Mouse (Mus musculus): ENCODE data around the gene Tmem131l.

Gene Tmem131l

DNA sequence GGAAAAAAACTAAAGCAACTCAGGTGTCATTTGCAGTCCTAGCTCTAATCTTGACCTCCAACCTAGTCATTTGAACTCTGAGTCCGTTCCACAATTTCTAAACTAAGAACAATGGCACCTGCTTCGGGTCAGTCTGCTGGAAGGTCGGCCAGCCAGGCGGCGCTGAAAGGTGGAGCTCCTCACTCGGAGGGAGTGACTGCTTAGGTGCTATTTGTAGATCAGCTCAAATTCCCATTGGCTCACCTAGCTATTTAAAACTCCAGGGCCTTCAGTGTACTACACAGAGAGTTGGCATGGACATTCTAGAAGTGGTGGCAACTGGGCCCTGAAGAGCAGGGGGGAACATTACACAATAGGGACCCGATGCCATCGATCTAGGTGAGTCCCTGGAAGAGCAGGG, 86.1 kb downstream of the Tmem131l start:
- in situ Hi-C loops (cut with MboI; ENCODE audit: low pct_unique_long_range_greater_than_20kb in 1 of 2, low sequenced_read_pairs in 2 of 2, unreplicated experiment in 1 of 2): loop anchor here in 1 of 2 experiments (25.0 kb wide), 1 partner anchor 358 kb away; the partner anchor contains the start of gene Trim2

DNA sequence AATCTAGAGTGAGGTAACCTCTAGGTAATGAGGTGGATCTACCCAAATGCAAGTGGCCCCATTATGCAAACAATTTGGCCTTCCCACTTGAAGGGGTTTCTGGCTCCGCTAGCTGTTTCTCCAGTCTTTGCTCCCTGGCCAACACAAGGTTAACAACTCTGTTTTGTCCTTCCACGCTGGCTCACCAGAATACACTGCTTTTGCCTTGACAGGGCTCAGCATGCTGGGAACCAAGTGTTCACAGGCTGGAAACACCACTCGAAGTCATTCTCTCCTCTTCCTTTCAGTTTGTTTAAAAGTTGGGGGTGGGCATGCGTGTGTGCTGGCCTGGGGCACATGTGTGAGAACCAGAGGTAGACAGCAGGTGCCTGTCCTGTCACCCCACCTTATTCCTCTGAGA, 91.2 kb downstream of the Tmem131l start:
- in situ Hi-C loops (cut with MboI; ENCODE audit: low pct_unique_long_range_greater_than_20kb in 1 of 2, low sequenced_read_pairs in 2 of 2, unreplicated experiment in 1 of 2): no loop called here

DNA sequence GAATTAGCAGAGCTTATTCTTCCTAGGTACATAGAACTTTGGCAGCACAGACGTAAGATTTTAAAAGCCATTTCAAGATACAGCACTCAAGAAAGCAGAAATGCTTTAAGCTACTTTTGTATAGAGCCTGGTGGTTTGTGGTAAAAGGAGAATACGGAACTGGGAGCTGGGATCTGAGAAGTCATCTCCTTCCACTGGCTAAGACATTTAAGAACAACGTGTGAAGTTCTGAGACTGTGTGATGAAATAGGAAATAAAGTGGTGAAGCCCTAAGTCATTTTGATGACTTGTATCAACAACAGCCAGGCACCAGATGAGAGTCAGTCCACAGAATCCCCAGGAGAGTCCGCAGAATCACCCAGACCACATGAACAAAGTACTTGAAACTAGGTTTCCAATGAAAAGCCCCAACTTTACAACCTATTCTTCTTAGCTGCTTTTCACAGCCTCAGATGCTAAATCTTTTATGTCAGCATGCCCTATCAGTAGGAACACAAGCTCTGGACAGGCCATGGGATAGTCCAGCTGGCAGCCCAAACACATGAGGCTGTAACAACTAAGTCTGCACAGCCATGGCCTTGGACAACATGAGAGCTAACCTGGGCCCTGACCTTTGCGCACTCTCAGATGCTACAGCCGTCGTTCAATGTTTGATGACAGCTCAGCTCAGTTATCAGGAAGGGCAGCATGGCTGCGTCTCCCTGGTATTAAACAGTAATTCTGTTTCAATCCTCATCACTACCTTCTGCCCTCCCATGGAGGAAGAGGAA, 92.3 kb downstream of the Tmem131l start:
- in situ Hi-C loops (cut with MboI; ENCODE audit: low pct_unique_long_range_greater_than_20kb in 1 of 2, low sequenced_read_pairs in 2 of 2, unreplicated experiment in 1 of 2): no loop called here

DNA sequence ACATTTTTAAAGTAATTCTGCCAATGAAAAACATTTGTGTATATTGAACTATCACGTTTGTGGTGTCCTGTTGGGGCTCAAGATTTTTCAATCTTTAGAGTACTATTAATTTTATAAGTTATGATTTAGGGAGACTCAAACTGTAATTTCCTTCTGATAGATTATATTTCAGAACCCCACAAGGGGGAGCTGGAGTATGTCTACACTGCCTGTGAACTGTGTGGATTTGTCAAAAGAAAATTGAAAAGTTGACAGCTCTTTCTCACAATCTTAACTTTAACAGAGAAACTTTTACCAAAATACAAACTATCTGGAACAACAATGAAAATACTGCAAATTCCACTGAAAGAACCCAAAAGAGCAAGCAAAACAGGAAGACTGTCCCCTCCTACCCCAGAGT, 93.1 kb downstream of the Tmem131l start:
- in situ Hi-C loops (cut with MboI; ENCODE audit: low pct_unique_long_range_greater_than_20kb in 1 of 2, low sequenced_read_pairs in 2 of 2, unreplicated experiment in 1 of 2): no loop called here

DNA sequence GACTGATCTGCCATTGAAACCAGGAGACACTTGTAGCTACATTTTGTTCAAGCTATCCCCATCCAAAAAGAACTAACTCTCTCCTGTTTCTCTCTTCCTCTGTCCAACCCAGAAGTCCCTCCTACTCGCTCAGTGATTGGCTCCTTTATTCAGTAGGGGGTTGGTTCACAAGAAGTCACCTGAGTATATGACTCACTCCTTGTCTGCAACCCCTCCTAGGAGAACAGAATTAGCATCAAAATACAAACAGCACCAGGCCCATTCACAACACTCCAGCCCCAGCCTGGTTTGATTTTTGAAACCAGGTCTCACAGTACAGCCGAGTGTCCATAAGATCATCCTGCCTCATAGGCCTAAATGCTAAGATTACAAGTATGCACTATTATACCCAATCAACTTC, 96.3 kb downstream of the Tmem131l start:
- in situ Hi-C loops (cut with MboI; ENCODE audit: low pct_unique_long_range_greater_than_20kb in 1 of 2, low sequenced_read_pairs in 2 of 2, unreplicated experiment in 1 of 2): no loop called here

DNA sequence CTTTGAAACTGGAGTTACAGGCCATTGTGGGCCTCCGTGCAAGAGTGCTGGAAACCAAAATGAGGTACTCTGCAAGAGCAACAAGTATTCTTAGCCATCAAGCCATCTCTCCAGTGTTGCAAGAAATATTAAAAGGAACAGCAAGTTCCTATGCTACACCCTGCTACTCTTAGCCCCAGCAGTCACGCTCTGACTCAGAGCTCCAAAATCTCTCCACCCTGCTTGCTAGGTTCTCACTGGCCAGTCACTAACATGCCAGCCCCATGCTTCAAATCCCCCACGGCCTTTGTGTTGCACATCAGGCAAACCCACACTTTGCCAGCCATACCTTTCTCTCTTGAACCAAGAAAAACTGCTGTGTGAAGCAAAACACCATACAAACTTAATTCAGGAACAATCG, 96.8 kb downstream of the Tmem131l start:
- in situ Hi-C loops (cut with MboI; ENCODE audit: low pct_unique_long_range_greater_than_20kb in 1 of 2, low sequenced_read_pairs in 2 of 2, unreplicated experiment in 1 of 2): no loop called here

DNA sequence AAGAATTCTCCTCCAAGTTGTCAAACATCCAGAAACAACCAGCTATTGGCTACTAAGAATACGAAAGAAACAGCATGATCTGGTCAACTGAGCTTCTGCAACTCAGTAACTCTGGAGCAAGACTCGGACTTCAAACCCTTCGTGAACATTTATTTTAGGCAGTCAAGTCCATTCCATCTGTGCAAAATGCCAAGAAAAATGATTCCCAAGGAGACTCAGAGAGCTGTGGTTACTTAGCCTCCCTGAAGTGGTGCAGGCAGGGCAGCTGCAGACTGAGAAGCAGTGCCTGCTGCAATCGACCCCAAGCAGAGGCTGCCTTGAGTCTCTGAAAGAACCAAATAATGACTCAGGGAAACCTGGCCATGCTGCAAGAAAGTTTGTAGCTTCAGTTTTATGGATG, 98.1 kb downstream of the Tmem131l start:
- in situ Hi-C loops (cut with MboI; ENCODE audit: low pct_unique_long_range_greater_than_20kb in 1 of 2, low sequenced_read_pairs in 2 of 2, unreplicated experiment in 1 of 2): no loop called here

DNA sequence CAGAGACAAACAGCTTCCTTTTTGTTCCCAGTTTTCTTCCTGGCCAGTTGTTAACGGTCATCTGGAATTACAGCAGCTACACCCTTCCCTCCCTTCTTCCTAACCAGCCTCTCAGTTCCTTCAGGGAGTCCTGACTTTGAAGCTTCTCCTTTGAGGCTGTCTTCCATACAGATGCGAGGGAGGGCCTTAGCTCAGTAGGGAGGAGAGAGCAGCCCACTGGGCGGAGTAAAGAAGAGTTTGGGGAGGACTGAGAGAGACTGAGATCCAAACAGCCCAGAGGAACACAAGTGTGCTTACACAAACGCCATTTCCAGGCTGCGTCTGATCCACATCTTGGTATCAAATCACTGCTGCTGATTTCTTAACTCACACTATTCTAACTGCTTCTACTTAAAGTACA, 101.1 kb downstream of the Tmem131l start:
- in situ Hi-C loops (cut with MboI; ENCODE audit: low pct_unique_long_range_greater_than_20kb in 1 of 2, low sequenced_read_pairs in 2 of 2, unreplicated experiment in 1 of 2): no loop called here

DNA sequence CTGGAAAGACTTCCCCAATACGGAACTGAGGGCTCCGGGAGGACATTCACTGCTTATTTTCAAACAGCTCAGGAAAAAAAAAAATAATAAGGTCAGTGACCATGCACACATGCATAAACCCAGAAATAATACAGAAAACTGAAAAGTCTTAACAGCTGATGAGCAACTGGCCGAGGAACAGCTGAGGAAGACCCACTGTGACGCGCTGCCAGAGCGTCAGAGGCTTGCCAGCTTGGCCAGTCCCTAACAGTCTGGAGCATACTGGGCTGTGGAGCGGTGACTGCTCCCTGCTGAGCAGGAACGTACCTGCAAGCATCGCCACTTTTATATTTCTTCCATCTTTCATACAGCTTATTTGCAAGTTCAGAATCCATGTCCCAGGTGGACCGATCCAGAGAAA, 105.5 kb downstream of the Tmem131l start:
- in situ Hi-C loops (cut with MboI; ENCODE audit: low pct_unique_long_range_greater_than_20kb in 1 of 2, low sequenced_read_pairs in 2 of 2, unreplicated experiment in 1 of 2): no loop called here

DNA sequence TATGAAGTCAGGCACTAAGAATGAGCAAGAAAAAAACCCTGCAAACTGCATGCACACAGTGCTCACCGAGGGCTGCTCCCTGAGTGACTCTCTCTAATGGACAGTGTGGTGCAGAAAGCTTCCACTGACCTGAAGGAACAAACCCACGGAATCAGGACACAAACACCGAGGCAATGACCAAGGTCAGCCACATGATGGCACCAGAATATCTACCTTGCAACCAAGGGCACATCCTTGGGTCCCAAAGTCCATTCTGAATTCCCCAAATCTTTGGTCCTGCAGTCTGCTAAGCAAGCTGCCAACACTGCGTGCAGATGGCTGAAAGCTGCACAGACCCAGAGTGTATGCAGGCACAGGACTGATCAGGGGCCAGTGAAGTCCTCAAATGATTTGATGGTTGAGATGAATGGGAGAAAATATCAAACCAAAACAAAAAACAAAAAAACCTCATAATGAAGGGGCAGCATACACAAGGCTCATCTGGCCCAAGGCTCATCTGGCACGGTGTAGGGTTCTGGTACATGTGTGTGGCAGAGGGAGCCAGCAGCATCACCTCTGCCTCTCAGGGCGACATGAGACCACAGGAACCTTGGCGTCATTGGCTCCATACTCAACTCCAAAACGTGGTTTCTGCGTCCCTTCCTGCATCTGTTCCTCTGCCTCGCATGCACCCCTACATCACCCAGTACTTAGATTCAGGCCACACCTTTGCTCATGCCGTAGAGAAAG, 124.0 kb downstream of the Tmem131l start:
- in situ Hi-C loops (cut with MboI; ENCODE audit: low pct_unique_long_range_greater_than_20kb in 1 of 2, low sequenced_read_pairs in 2 of 2, unreplicated experiment in 1 of 2): loop anchor here in 1 of 2 experiments (25.0 kb wide), 1 partner anchor 396 kb away; the partner anchor contains the start of gene Trim2

DNA sequence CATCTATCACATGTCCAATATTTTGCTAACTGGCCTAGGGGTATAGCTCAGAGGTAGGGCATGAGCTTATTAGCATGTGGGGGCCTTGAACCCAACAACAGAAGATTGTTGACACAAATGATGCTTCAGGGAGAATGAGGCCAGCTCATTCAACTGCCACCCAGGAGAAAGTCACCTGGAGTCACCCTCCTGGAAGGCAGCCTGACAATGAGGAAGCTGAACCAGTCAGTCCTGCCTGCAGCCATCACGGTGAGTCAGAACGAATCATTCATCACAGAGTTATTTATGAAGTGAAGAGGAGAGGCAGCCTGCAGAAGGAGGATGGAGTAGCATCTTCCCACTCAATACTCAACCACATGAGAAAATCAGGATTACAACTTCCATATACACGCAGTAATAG, 124.9 kb downstream of the Tmem131l start:
- in situ Hi-C loops (cut with MboI; ENCODE audit: low pct_unique_long_range_greater_than_20kb in 1 of 2, low sequenced_read_pairs in 2 of 2, unreplicated experiment in 1 of 2): loop anchor here in 1 of 2 experiments (25.0 kb wide), 1 partner anchor 397 kb away; the partner anchor contains the start of gene Trim2

DNA sequence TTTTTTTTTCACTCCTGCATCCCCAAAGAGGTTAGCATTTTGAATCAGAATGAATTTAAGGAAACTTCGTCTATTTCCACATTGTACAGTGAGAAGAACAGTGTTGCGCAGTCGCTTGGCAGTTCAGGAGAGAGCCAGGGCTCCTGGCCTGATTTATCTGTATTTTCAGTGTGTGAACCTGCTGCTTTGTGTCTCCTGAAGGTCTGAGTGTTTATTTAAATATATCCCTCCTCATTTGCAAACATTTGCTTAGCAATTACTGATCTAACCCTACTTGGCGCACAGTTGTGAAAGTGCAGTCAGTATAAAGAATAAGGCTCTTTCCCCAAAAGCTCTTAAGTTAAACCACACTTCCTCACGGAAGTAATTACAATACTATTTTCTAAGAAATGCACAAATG, 129.3 kb downstream of the Tmem131l start:
- in situ Hi-C loops (cut with MboI; ENCODE audit: low pct_unique_long_range_greater_than_20kb in 1 of 2, low sequenced_read_pairs in 2 of 2, unreplicated experiment in 1 of 2): loop anchor here in 1 of 2 experiments (25.0 kb wide), 1 partner anchor 402 kb away; the partner anchor contains the start of gene Trim2

DNA sequence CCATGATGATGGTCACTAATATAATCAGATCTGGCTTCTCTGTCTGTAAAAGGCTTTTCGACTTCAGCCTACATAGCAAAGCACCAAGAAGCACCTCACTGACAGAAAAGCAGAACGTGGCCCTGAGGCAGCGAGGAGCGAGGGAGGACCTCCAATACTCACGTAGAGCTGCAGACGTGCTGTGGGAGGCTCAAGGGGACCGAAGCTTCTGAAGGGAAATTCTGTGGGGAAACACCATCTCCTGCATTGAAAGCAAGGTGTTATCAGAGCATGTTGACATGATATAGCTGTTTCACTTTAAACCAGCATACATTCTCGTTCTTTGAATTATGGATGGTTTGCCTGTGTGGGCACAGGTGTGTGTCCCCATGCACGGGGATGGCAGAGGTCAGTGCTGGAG, 133.8 kb downstream of the Tmem131l start:
- in situ Hi-C loops (cut with MboI; ENCODE audit: low pct_unique_long_range_greater_than_20kb in 1 of 2, low sequenced_read_pairs in 2 of 2, unreplicated experiment in 1 of 2): loop anchor here (5.0 to 25.0 kb wide), 3 partner anchors 64 to 406 kb away; partner anchors contain the start of genes Tlr2 (in 1 of the 2) and Trim2 (in 1 of the 2)

DNA sequence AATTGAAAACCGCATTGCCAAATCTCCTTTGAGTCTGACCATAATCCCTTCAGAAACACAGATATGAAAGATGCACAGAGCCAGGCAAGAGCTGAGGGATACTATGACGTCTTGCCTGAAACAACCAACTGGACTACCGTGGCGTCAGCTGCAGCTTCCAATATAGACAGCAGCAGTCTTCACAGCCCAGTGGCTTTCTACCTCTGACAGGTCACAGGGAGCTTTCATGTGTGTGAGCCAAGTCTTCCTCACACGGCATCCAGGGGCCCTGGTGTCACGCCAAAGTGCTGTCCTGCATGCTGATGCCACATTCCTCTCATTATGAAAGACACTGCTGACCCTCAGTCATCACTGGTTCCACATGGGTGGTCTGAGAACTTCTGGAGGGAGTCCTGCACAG, 134.8 kb downstream of the Tmem131l start:
- in situ Hi-C loops (cut with MboI; ENCODE audit: low pct_unique_long_range_greater_than_20kb in 1 of 2, low sequenced_read_pairs in 2 of 2, unreplicated experiment in 1 of 2): loop anchor here (5.0 to 25.0 kb wide), 3 partner anchors 63 to 407 kb away; partner anchors contain the start of genes Tlr2 (in 1 of the 2) and Trim2 (in 1 of the 2)

DNA sequence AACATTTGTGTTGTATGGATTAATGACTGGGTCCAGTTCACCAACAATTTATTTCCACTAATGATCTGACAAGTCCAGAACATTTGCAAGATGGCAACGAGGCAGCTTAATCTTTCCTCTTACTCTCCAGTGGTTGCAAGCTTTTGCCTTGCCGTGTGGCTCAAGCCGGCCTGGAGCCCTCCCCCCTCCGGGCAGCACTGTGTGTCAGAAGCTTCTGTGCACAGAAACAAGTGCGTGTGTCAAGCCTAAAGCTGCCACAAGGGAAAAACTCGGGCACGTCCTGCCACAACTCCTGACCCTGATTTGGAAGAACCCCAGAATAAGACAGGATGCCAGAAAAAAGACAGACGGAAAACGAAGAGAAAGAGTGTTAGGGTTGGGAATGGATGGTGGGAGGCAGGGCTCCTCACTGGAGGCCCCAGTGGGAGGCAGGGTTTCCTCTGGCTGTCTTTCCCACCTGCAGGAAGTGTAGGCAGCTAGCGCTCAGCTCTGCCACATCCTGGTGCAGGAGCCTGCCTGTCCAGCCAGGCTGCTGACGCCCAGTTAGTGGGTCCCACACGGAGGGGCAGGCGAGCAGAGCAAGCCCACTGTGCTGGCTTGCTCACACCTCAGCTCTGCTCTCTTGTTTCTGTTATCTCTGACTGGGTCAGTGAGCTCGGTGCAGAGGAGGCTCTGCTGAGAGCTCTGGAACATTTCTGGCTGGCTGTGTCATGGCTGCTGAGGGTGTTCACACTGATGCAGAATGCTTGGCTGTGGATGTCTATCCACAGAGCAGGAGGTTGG, 135.6 kb downstream of the Tmem131l start:
- in situ Hi-C loops (cut with MboI; ENCODE audit: low pct_unique_long_range_greater_than_20kb in 1 of 2, low sequenced_read_pairs in 2 of 2, unreplicated experiment in 1 of 2): loop anchor here in 1 of 2 experiments (10.0 to 25.0 kb wide), 2 partner anchors 110 to 408 kb away; partner anchors contain the start of gene Trim2

DNA sequence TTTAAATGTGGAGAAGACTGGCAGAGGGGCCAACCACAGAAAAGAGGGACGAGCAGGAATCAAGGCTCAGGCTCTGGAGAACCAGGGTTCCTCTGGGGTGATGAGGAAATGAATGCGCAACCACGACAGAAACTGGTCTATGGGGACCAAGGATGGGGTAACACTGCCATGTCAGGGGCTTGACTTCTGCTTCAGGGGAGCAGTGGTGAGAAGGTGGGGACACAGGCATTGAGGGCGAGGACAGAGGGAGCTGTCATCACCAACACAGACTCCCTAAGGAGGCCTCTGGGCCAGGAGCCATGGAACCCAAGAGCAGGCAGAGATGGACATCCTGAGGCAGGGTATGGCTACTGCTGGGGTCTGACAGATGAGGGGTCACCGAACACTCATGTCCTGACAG, 137.0 kb downstream of the Tmem131l start:
- in situ Hi-C loops (cut with MboI; ENCODE audit: low pct_unique_long_range_greater_than_20kb in 1 of 2, low sequenced_read_pairs in 2 of 2, unreplicated experiment in 1 of 2): loop anchor here in 1 of 2 experiments (10.0 to 25.0 kb wide), 2 partner anchors 108 to 409 kb away; partner anchors contain the start of gene Trim2

DNA sequence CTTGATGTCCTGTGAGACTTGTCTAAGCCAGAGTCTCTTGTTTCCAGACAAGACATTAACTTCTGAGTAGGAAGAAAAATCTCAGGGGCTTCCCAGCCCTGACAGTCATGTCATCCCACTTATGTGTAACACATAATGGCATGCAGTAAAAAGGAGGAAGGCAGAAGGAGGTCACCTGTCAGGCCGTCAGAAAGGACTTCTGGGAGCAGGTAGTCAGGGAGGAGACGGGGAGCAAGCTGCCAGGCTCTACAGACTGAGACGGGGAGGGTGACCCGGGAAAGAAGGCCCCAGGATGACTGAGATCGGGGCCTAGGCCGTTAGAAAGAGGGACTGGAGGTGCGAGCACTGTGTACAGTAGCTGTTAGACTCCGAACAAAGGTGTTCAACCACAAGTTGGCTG, 137.5 kb downstream of the Tmem131l start:
- in situ Hi-C loops (cut with MboI; ENCODE audit: low pct_unique_long_range_greater_than_20kb in 1 of 2, low sequenced_read_pairs in 2 of 2, unreplicated experiment in 1 of 2): loop anchor here in 1 of 2 experiments (10.0 to 25.0 kb wide), 2 partner anchors 108 to 410 kb away; partner anchors contain the start of gene Trim2

DNA sequence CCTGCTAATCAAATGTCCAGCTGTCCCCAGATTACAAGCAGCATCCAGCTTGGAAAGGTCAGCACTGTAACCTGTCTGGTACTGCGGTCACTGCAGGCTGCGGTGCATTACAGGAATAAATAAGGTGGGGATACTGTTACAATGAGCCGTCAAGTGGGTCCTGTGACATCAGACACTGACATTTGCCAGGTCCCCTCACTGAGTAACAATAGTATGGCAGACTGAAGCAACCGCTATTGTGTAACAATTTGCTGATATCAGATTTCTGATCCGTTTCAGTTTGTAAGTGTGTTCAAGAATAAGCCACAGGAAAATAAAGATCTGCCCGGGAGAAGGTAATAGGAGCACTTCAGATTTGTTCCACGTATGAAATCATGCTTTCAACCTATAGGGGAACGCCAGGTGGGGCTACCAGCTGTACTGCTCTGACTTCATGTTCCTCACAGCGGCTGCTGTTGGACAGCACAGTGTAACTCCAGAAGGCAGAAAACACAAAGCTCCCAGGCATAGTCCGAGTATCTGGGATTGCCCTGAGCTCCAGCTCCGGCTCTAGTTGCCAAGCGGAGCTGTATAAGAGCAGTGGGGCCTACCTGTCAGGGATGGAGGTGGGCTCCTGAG, 139.1 kb downstream of the Tmem131l start:
- in situ Hi-C loops (cut with MboI; ENCODE audit: low pct_unique_long_range_greater_than_20kb in 1 of 2, low sequenced_read_pairs in 2 of 2, unreplicated experiment in 1 of 2): loop anchor here in 1 of 2 experiments (10.0 to 25.0 kb wide), 2 partner anchors 106 to 411 kb away; partner anchors contain the start of gene Trim2
